Mouse (Mus musculus): ENCODE measurements around the gene Sdccag8.

GRCm38 (mm10) chr1:176930981-176931500, 116.6 kb downstream of the Sdccag8 start:
- TF ChIP-seq CTCF (IDR thresholded peaks at IDR 0.05; ENCODE audit: low read depth, low read length) (no peak), EP300 (IDR thresholded peaks at IDR 0.05; ENCODE audit: insufficient read depth, low read depth, low read length) (no peak)

Measured in ES-Bruce4 (cell line).